Mouse (Mus musculus) small intestine, adult 2 months (tissue): Measurements from ENCODE around the gene Bckdhb.

ENCODE experiments used
- CTCF ChIP-seq: fragments of 200-500 bp; IDR thresholded peaks from 2 replicates; pipeline ENCODE4 v1.5.1; 2012; ENCODE audit warnings: low read depth, mild to moderate bottlenecking, control low read depth, inconsistent platforms, low read length, moderate library complexity, mixed read lengths; ENCODE audit not compliant: insufficient replicate concordance, insufficient read length; ENCODE audit errors: extremely low read depth
- POLR2A ChIP-seq: fragments of 200-500 bp; IDR thresholded peaks from 2 replicates; pipeline ENCODE4 v1.6.1; 2012; ENCODE audit warnings: low read depth, mild to moderate bottlenecking, control low read depth, inconsistent platforms, low read length, moderate library complexity

DNA sequence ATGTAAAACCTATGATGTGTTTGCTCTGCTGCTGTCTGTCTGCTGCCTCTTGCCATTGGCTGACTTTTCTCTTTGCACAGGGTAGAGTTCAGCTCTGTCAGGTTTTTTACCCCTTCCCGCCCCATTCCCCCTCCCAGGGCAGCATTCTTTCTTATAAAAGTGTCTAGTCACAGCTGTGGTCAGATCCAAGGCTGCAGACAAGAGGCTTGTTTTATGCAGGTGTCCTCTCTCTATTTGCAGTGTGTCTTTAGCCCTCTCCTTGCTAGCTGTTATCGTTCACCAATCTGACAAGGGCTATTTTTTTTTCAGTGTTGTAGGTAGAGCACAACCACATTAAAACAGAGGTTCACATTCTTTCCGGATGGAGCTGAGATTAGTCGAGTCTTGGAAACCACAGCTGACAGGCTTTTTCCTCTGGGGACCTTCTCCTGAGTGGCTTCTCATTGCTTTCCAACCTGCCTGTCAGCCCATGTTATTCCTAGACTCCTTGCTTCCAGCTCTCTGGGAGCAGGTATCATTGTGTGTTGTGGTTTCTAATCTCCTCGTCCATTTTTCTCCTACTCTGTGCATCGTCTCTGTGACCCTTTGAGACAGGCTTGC lies 105.8 kb downstream of the Bckdhb start:
- TF ChIP-seq CTCF (no peak), POLR2A (no peak)
